In the genomic region with DNA sequence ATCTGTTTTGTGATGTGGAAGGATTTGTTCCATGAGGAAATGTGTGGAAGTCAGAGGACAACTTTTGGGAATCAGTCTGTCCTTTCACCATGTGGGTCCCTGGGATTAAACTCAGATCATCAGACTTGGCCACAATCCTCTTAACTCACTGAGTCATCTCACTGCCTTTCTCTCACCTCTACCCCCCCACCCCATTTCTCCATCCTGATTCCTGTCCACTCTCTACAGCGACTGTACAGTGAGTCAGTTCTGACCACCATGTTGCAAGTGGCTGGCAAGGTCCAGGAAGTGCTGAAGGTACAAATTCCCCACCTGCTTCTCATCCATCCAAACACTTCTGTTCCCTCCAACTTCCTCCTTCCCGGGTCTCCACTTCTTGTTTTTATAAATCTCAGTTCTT, we compare ENCODE assay signal across 23 mouse cellular contexts. TPM values are rescaled to one million over a fixed set of nuclear protein-coding genes. Genes with fewer than 3 reads are reported as not detected.
"Had no signal": no experiment of that assay in that cellular context is flagged by ENCODE, and none has a peak within 500 bp of the region (broad histone marks: within the 10 kb centered on the region; RNA-seq: fewer than 3 reads in every experiment).

No protein-coding gene starts in this region.

- H3K4me2 ChIP-seq: limb, embryonic 13.5 days; midbrain, embryonic 11.5 days had no signal

- H3K9ac ChIP-seq: limb, embryonic 13.5 days; liver, embryonic 15.5 days had no signal

- DNase-seq: kidney, adult 18-20 months; kidney, postnatal 4 days; liver; lung, adult 2 months; lung, postnatal 14 days; lung, postnatal 4 days; midbrain, embryonic 14.5 days; retina, postnatal 1 day; thymus, adult 2 months; thymus, postnatal 14 days; thymus, postnatal 4 days had no signal

- H3K27ac ChIP-seq: limb, embryonic 13.5 days; liver, embryonic 15.5 days; stomach, postnatal 0 days had no signal

- H3K4me3 ChIP-seq: limb, embryonic 13.5 days had no signal

- H3K36me3 ChIP-seq: liver, embryonic 15.5 days had no signal

- H3K27me3 ChIP-seq: limb, embryonic 13.5 days had no signal

- H3K9me3 ChIP-seq: limb, embryonic 13.5 days; liver, embryonic 15.5 days had no signal

RNA-seq across cellular contexts. Expression of gene Gckr, which starts 1.2 kb away (rescaled TPM):
- total RNA-seq: layer of hippocampus, adult 18-20 months; megakaryocyte progenitor cell, adult 5-6 weeks; megakaryocyte-erythroid progenitor cell, adult 5-6 weeks had no signal
- polyA plus RNA-seq: neural tube, embryonic 11.5 days; spleen, adult 2 months had no signal

RNA-seq across cellular contexts. Expression of gene Fndc4, which starts 2.6 kb away (rescaled TPM):
- total RNA-seq: megakaryocyte progenitor cell, adult 5-6 weeks had no signal

RNA-seq across cellular contexts. Expression of gene Gm9970, which starts 57.5 kb away (rescaled TPM):
- total RNA-seq: layer of hippocampus, adult 18-20 months; layer of hippocampus, postnatal 14 days; left cerebral cortex, postnatal 36 days; megakaryocyte-erythroid progenitor cell, adult 5-6 weeks; midbrain, postnatal 0 days had no signal
- polyA plus RNA-seq: liver, embryonic 15.5 days had no signal
